Mouse (Mus musculus): ENCODE measurements around the gene Tmem132c.

The Tmem132c gene

DNA sequence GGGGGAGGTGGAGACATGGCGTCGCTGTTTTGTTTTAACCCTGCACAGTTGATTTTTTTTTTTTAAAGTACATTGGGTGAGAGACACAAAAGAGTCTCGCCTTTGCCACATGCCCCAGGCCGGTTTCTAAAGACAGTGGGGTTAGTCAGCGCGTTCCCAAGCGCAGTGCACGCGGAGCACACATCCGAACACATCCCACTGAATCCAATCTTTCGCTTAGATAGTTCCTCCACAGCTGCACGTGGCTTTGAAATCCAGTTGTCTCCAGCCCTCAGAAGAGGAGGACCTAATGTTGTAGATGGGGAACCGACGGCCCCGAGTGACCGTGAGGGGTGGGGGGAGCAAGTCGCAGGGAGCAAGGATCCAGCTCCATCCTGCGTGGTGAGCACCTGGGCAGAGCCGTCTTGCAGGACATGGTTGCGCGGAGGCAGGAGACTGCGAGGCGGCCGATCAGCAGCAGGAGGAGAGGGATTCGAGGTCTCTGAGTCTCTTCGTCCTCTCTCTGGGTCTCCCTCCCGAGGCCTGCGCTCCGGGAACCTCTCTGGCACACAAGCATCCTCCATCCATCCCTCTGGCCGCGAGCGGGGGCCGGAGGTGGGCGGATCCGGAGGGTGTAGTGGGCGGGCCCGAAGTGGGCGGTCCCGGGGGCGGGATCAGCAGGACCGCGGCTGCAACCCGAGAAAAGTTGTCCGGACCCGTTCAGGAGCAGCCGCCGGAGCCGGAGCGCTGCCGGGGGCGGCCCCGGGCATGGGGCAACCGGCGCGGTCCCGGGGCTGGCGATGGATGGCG is at the start of gene Tmem132c:
Tmem132c (plus strand) TSS at position 673 of the 789 bp plus-strand sequence.
- DNase-seq = peak; percentile 93

DNA sequence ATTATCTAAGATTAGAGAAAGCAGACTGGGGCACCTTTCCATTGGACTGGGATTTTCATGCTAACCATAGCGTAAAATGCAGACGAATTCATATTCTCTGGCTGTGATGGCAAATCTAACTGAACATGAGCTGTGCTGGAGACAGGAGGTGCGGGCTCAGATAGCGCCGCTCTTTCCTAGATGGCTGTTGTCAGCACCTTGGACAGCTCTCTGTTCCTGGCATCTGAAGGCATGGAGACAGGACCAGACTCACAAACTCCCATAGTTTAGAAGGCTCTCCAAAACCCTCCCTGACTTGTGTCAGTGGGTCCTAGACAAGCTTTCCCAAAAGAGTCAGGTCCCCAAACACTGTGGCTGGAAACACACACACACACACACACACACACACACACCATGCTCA is 49.7 kb upstream of the Tmem132c start:
- DNase-seq = peak; percentile 85

DNA sequence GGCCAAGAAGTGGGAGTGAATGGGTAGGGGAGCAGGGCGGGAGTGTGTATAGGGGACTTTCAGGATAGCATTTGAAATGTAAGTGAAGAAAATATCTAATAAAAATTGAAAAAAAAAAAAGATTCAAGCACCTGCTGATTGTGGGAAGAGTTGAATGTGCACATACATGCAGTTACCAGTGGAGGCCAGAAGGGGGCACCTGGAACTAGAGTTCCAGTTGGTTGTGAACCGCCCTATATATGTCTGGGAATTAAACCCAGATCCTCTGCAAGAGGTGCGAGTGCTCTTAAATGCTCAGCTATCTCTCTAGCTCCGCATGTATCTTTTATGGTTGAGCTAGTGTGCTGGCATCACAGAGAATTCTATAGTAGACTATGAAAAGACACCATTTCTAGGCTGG is 42.8 kb upstream of the Tmem132c start:
- peak; percentile 29 for DNase-seq

DNA sequence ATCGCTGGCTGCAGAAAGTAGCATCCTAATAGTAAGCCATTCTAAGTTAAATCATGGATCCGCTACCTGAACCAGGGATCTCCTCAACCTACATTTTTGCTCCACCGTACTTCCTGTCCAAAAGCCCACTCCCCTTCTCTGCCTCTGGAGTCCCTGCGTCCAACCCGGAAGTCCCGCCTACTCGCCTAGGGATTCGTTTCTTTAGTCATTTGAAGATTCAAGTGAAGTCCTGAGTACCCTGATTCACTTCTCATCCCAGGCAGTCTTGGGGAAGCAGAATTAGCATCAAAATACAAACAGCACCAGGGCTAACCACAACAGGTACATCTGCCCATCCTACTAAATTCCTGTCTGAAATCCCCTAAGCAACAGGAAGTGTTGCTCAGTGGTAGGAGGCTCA is 36.7 kb upstream of the Tmem132c start:
- DNase-seq = no peak

DNA sequence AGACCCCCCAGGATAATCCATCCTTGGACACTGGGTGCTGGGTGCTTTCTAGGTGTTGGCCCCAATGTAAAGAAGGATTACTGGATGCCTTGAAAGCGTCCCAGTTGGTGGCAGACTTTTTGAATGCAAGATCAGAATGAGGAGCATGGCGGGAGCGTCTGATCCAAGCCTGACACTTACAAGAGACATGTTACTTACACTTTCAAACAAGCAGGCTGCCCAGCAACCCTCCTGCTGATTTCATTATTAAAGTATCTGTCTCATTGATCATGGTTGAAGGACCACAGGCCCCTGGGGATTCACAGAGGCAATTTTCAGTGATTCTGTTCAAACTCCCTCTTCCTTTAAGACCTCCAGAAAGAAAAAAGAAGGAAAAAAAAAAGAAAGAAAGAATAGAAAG is 25.2 kb upstream of the Tmem132c start:
- DNase-seq = no peak

DNA sequence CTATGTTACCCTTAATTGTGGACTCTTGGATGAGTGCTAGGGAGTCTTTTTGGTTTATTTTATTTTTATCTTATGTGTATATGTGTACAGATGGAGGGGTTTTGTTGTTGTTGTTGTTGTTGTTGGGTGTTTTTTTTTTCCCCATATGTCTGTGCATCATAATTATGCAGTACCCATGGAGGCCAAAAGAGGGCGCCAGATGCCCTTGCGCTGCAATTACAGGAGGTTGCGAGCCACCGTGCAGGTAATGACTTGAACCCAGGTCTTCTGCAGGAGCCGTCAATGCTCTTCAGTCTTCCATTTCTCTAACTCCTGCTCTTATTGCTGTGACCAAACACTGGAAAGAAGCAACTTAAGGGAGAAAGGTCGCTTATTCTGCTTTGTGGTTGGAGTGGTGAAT is 23.9 kb upstream of the Tmem132c start:
- no peak for DNase-seq

DNA sequence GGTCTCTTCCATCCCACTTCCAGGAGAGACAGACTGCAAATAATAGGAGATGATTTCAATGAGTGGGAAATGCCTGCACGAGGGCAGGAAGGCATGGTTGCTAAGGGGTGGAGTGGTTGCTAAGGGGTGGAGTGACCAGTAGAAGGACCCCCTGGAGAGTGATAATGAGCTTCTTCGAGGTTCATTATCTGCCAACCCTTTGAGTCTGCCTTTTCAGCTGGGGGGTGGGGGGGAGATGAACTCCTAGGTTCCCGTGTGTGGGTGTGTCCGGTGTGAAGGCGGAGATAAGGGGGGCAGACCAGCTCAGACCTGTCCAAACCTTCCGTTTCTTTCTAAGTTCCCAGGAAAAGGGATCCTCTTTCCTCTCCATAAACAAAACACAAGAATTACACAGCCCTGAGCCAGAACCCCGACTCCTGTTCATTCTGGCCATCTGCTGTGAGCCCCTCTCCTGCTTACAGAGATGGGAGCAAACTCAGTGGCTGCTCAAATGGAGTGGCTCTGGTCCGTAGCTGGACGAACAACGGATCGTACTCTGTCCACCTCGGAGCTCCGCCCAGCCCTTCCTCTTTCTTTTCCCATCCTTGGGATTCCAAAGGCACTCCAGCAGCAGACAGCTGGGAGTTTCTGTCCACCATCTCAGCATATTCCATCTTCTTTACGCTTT is 13.5 kb upstream of the Tmem132c start:
- DNase-seq = peak; percentile 73

DNA sequence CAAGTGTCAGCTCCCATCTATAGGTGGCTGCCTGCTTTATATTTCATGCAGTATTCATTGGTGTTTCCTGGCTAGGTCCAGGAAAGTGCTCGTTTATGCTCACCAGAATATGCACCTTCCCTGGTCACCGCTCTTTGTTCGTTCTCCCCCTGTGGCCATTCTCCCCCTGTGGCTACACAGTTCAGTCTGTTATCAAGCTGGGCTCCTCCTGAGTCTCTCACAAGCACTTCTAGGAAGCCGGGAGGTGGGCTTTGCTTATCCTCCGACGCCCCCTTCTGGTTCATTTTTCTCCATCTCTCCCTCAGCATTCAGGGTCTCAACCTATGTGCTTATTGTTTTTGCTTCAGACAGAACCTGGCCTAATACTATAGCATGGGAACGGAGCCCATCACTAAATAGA is 6.9 kb upstream of the Tmem132c start:
- DNase-seq = peak; percentile 87

DNA sequence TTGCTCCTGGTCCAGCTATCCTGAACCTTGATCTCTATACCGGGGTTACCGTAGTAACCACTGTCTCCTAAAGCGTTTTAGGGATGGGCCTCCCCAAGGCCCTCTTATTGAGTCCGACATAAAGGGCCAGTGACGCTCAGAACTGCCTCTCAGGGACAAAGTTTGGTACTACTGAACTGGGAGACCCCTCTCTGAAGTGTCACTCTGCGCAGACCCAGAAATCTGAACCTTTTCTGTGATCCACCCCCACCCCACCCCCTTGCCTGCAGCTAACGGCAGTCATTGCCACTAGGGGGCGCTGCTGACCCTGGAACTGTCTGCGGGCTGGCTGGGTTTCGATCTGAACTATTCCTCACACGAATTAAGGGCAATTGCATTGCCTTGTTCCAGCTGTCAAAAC is 6.4 kb upstream of the Tmem132c start:
- peak; percentile 90 for DNase-seq

DNA sequence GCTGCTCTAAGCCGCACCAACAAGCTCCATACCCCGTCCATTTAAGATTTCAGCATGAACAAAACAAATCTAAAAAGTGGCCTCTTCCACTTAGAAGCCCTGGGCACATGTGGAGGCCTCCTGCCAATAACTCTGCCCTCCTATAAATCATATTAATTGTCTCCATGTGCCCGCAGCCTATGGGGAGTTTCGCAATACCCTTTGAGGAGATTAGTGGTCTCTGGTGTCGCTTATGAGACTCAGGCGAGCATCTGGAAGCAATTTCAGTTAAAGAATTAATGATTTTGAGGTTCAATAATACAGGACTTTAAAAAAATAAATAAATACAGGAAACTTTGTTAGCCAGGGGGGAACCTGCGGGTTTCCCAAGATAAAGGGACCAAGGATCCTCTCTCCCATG is 1.9 kb upstream of the Tmem132c start:
- DNase-seq = peak; percentile 89

DNA sequence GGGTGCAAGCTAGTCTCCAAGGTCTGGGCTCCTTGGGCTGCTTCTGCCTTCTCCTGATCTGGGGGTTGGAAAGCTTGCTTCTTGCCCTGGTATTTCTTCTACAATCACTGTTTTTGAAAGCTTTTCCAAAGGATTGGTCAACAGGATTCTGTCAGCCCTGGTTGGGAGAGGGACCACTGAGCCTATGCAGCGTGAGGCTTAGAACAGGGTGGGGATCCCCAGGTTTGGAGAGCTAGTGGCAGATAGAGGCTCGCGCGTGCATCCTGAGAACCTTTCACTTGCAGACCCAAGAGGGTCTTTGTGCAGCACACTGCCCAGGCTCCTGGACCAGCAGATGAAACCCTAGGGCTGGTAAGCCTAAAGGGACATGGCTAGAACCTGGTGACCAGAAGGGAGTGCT is 962 bp upstream of the Tmem132c start:
- DNase-seq = peak; percentile 34

DNA sequence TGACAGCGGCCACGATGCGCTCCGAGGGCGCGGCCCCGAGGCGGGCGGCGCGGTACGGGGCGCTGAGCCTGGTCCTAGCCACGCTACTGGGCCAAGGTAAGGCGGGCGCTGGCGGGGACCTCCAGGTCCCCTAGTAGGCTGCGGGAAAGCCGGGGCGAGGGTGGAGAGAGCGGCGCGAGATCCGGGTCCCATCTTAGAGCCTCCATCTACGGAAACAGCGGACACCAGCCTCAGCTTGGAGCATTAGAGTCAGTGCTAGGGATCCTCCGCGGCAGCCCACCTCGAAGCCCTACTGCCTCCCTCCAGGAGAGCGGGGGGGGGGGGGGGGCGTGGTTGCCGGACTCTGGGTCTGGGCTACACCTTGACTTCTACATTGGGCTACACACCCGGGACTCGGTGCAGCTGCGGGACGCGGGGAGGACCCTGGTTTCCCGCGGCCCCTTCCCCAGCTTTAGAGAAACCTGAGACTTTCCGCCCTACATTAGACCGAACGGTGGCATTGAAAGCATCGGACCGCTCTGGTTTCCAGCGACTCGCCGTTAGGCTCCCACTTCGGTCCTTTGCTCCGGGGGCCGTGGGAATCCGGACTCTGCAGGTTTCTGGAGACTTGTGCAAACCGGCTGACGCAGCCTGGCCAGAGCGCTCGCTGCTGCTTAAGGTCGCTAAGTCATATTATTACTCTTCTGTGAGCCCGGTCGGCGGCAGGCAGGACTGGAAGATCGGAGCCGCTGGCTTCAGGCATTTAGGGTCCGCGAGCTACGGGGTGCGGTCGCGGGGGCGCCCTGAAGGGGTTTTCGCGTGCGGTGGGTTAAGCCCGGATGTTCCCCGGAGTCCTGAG is 536 bp downstream of the Tmem132c start:
- DNase-seq = peak; percentile 68

DNA sequence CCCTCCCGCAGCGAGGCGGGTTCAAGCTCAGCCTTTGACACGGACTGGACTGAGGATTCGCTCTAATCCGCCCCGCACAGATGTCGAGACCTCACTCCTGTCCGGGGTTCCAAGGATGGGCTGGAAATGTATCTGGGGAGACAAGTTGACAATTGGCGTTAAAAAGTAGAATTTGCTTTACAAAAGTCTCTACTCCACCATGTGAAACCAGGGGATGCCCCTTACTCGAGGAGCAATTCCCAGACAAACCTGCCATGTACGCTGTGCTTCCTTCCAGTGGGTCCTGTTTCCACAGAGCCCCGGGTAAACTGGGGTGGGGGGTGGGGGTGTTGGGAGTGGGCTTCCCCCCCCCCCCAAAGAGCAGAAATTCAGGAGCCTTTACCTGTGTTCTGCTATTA is 1.2 kb downstream of the Tmem132c start:
- DNase-seq = no peak

DNA sequence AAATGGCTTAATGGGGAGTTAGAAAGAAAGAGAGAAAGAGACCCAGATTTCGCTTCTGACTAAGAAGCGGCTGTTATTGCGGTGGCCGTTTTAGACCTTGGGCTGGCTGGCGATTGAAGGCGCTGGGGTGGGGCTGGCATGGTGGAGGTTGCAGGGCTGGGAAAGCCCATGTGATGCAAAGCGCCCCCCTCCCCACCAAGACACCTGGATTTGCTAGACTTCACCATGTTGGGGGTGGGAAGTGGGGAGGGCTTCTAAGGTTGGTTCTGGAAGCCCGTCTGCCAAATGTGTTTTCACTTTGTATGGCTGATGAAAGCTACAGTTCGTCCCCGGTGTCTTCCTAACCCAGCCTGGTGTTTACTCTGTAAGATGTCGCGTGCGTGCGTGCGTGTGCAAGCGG is 1.6 kb downstream of the Tmem132c start:
- peak; percentile 48 for DNase-seq

DNA sequence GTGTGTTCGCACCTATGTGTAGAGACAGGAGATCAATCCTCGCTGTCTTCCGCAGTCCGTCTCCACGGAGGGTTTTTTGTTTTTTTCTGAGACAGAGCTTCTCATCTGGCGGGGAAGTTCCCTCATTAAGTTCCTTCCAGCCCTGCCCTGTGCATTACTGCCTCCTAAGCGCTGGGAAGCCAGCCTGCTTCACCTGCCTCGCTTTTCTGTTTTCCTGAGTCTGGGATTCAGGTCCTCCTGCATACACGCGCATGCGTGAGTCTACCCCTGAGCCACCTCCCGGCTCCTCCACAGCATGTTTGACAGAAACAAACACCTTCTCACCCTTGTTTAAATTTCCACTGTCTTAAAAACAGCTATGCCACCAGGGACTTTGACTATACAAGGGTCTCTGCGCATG is 2.0 kb downstream of the Tmem132c start:
- peak; percentile 41 for DNase-seq

DNA sequence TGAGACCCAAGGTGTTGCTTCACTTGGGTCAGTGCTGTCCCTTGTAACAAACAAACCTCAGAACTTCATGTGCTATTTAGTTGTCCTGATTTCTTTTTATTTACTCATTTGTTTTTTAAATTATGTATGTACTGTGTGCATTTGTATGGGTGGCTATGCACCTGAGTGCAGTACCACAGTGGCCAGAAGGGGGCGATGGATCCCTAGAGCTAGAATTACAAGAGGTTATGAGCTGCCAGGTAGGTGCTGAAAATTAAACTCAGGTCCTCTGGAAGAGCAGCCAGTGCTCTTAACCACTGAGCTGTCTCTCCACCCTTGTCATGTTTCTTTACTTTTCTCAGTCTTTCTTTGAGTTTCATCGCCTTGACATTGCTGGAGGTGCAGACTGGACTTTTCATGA is 11.7 kb downstream of the Tmem132c start:
- no peak for DNase-seq

DNA sequence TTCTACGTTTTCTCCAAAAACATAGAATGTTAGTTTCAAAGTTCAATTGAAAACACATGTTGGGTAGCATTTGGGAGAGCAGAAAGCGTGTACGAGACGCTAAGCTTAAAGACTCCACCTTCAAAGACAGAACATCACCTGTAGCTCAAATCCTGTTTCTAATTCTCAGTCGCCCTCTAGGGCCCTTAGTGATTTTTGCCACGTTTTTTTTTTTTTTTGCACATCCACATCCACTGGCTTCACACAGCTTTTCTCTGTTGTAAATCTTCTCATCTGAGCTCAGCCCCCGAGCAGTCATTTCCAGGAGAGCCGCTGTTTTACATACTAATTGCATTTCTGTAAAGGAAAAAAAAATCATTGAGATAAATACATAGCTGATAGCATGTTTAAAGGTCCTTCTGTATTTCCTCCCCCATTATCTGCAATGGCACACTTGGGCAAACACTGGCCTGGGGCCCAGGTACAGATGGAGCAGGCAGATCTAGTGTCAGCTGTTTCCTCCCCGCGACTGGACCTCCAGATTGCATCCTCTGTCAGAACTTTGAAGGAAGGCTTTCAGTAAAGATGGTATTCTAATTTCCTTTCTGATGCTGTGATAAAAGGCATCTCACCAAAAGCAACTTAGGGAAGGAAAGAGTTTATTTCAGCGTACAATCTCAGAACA is 15.5 kb downstream of the Tmem132c start:
- DNase-seq = no peak

DNA sequence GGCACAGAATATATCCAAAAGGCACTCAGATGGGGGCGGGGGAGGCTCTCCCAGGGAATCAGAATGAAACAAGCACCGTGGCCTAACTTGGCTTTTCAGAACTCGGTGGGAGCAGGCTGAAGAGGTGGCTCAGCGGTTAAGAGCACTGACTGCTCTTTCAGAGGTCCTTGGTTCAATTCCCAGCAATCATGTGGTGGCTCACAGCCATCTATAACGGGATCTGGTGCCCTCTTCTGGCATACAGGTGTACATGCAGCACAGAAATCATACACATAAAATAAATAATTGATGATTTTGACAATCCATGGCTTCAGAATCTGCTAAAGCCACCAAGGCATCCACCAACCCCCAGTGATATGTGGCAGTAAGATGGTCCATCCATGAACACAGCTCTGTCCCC is 20.5 kb downstream of the Tmem132c start:
- no peak for DNase-seq

DNA sequence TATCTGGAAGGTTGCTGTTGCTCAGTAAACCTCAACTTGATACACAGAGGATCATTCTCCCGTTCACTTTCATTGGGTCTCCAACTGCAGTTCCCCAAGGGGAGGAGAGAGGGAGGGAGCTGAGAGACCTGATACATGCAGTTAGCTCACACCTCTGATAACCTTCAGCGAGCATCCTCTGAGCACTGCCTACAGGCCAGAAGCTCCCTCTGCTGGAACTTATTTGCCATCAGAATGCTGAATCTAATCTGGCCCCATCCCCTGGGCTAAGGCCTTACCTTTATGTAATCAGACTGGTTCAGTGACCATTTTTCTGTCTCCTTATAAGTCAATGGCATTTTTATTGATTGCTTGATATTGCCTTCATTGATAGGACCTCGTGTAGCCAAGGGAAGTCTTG is 29.5 kb downstream of the Tmem132c start:
- no peak for DNase-seq

DNA sequence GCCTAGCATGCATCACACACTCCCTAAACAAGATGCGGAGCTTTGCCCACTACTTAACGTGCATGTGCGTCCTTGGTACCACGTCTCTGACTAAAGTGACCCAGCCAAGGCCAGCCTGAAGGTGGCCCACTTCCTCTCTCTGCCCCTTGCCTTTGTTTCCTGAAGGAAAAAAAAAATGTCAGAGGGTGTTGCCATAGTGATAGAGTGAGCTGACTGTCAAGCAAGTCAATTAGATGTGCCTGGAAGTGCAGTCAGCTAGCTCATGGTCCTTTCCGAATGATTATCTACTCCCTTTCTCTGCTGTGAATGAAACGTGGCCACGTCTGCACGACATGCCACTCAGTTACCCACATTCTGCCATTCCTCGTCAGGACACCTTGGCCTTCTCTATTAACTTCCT is 37.9 kb downstream of the Tmem132c start:
- DNase-seq = no peak

DNA sequence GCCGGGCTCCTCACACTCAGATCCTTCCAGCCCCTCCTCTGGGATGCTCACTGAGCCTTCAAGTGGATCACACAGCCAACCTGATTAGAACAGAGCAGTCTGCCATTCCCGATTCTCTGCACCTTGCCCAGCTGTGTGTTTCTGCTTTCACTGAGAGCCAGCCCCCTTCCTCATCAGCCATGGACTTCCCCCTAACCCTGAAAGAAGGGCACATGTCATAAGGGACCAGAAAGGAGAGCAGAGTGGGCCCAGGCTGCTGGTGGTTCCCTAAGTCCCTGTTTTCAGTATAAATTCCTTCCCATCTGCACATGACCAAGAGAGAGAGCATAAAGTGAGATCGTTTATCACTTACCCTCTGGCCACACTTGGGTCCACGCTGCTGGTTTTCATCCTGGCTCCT is 39.6 kb downstream of the Tmem132c start:
- no peak for DNase-seq

DNA sequence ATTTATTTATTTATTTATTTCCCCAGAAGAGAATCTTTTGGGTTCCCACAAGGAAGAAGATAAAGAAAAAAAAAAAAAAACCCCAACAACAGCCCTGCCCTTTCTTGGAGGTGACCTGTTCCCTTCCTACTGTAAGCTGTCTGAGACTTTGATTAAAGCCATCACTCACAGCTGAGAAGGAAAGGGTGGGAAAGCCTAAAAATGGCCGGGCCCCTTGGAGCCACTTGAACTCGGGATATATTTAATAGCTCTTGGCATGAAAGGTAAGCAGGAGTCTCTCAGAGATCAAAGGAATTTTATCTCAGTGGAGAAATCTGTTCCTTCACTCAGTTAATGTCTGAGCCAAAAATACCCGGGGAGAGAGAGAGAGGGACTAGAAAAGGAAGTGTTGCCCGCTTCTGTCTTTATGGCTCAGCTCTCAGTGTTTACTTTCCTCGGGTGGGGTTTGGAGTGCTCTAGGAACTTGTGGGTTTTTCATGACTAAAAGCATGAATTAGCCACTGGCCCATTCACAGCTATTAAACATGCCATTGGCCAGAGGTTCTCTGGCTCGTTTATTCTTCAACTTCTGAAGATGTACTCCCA is 41.0 kb downstream of the Tmem132c start:
- DNase-seq = no peak

DNA sequence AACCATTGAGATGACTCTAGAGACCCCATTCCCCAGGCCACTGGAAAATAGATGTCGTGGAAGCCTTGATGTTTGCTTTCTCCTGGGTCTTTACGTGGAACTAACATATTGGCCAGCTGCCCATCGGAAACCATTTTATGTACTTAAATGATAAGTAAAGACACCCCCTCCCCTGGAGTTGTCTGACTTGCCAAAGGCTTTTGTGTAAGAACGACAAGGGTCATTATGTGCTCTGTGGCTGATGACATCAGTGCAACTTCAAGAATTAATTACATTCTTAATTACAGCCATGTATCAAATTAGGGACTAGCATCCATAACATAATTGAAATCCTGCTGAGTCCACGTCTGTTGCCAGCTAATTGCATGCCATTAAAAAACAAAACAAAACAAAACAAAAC is 45.3 kb downstream of the Tmem132c start:
- no peak for DNase-seq

Measured in embryo, embryonic 11 days (tissue).